Mouse (Mus musculus) ES-E14 (cell line): ENCODE measurements at regions not wholly inside any gene's neighbourhood (a gene's known extent, or its start where the extent isn't known, plus 50 kb on each side); places are given as distances from the start of the nearest gene placed in this dataset.

Source experiments
- HCFC1 ChIP-seq: IDR thresholded peaks from 2 replicates; pipeline ENCODE4 v1.6.1; 2012; ENCODE audit warnings: low read length, inconsistent platforms, borderline replicate concordance; ENCODE audit not compliant: insufficient read depth
- ZC3H11A ChIP-seq: IDR thresholded peaks from 2 replicates; pipeline ENCODE4 v1.6.1; 2012; ENCODE audit warnings: low read depth, mild to moderate bottlenecking, inconsistent platforms, low read length, borderline replicate concordance

GRCm38 (mm10) chr8:98860416-98860815, 555.9 kb downstream of the Cdh8 start:
- TF ChIP-seq ZC3H11A (no peak), HCFC1 (no peak)
